Mouse (Mus musculus): ENCODE results near the gene Iqcn. TPM values are rescaled to one million over a fixed set of nuclear protein-coding genes. Genes with fewer than 3 reads are reported as not detected.
A peak's percentile ranks its signal among the peaks of the same experiment; 100 is the strongest.

Gene Iqcn
- polyA plus RNA-seq, 1 experiment from 2014 or later: 0.07 TPM

GRCm38 (mm10) chr8:70720739-70721138 lies 17.5 kb downstream of the Iqcn start:
- ATAC-seq (ENCODE audit: insufficient number of reproducible peaks, insufficient read depth, low FRiP score, low TSS enrichment, low read depth): no peak
- Histone ChIP-seq H3K4me2 (no peak overlapping the region), H3K9ac (no peak overlapping the region), H3K36me3 (no peaks in the 10 kb centered on the region), H3K9me3 (no peaks in the 10 kb centered on the region), H3K4me3 (no peak overlapping the region), H3K27ac (no peak overlapping the region), H3K27me3 (peaks cover 4% of the 10 kb centered on the region), H3K4me1 (no peaks in the 10 kb centered on the region)
- WGBS: 4% methylated on average over 3 of the region's 3 CpGs

DNA sequence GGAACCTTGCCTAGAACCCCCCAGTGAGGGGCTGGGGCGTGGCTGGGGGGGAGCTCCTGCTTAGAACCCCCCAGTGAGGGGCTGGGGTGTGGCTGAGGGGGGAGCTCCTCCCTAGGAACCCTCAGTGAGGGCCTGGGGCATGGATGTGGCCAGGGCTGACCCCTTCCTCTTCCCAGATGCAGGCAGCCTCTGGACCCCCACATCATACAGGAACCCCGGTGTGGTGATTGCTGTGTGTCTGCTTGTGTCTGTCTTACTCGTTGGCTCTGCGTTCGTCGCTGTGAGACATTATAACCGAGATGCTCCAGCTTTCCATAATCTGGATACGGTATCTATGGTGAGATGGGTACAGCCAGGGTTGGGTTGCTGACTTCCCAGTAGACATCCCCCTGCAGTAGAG lies 18.3 kb downstream of the Iqcn start:
- WGBS: 84% methylated on average over 8 of the region's 8 CpGs
- Histone ChIP-seq H3K9me3 (no peaks in the 10 kb centered on the region), H3K9ac (no peak overlapping the region), H3K4me1 (0 out of 2 replicates have a peak, but pooled peaks cover 3% of the 10 kb centered on the region), H3K27me3 (peaks cover 12% of the 10 kb centered on the region), H3K4me3 (no peak overlapping the region), H3K27ac (no peak overlapping the region), H3K36me3 (no peaks in the 10 kb centered on the region), H3K4me2 (no peak overlapping the region)
- ATAC-seq (ENCODE audit: insufficient number of reproducible peaks, insufficient read depth, low FRiP score, low TSS enrichment, low read depth): no peak

GRCm38 (mm10) chr8:70723486-70724210 lies 20.4 kb downstream of the Iqcn start, which contains the start of gene Pde4c:
Gene Pde4c (plus strand): TSS chr8:70723720.
- Histone ChIP-seq H3K4me3 (no peak within 1 kb of the TSS), H3K27ac (no peak within 1 kb of the TSS), H3K27me3 (peaks cover 32% of the 10 kb centered on the region), H3K36me3 (no peaks in the 10 kb centered on the region), H3K4me1 (0 out of 2 replicates have a peak, but pooled peaks cover 3% of the 10 kb centered on the region), H3K9ac (no peak within 1 kb of the TSS), H3K9me3 (no peaks in the 10 kb centered on the region), H3K4me2 (no peak within 1 kb of the TSS)
- 0 out of 2 replicates have a peak, but pooled peaks have one; percentile 18 for ATAC-seq (ENCODE audit: insufficient number of reproducible peaks, insufficient read depth, low FRiP score, low TSS enrichment, low read depth)
- 60% methylated on average over 7 of the region's 7 CpGs for WGBS

DNA sequence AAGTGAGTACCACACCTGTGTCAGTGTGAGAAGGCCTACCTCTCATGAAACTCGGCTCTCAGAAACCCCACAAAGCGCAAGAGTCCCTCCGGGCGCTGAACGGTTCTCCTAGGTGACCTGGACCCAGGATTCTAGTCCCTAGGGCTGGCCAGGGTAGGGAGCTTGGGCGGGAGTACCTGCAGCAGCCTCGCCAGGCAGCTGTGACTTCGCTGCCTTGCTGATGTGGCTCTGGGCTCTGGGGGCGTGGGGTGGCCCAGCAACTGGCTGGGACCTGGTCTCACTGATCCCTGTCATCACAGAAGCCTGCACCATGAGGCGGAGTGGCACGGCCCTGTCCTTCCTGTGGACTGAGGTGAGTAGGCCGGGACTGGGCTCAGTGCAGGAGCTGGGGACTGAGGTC lies 21.0 kb downstream of the Iqcn start:
- H3K36me3 ChIP-seq: no peaks in the 10 kb centered on the region
- 77% methylated on average over 12 of the region's 12 CpGs for WGBS
- H3K27me3 ChIP-seq: peaks cover 37% of the 10 kb centered on the region
- H3K9me3 ChIP-seq: no peaks in the 10 kb centered on the region
- H3K4me2 ChIP-seq: no peak overlapping the region
- 0 out of 2 replicates have a peak, but pooled peaks cover 3% of the 10 kb centered on the region for H3K4me1 ChIP-seq
- ATAC-seq (ENCODE audit: insufficient number of reproducible peaks, insufficient read depth, low FRiP score, low TSS enrichment, low read depth): no peak
- H3K9ac ChIP-seq: no peak overlapping the region
- H3K27ac ChIP-seq: no peak overlapping the region
- no peak overlapping the region for H3K4me3 ChIP-seq

GRCm38 (mm10) chr8:70725792-70726447 lies 22.7 kb downstream of the Iqcn start:
- 23% methylated on average over 14 of the region's 14 CpGs for WGBS
- peaks cover 54% of the 10 kb centered on the region for H3K27me3 ChIP-seq
- H3K27ac ChIP-seq: no peak overlapping the region
- no peaks in the 10 kb centered on the region for H3K36me3 ChIP-seq
- ATAC-seq (ENCODE audit: insufficient number of reproducible peaks, insufficient read depth, low FRiP score, low TSS enrichment, low read depth): no peak
- peaks cover 11% of the 10 kb centered on the region for H3K4me1 ChIP-seq
- no peak overlapping the region for H3K4me2 ChIP-seq
- H3K9me3 ChIP-seq: no peaks in the 10 kb centered on the region
- no peak overlapping the region for H3K4me3 ChIP-seq
- H3K9ac ChIP-seq: no peak overlapping the region

DNA sequence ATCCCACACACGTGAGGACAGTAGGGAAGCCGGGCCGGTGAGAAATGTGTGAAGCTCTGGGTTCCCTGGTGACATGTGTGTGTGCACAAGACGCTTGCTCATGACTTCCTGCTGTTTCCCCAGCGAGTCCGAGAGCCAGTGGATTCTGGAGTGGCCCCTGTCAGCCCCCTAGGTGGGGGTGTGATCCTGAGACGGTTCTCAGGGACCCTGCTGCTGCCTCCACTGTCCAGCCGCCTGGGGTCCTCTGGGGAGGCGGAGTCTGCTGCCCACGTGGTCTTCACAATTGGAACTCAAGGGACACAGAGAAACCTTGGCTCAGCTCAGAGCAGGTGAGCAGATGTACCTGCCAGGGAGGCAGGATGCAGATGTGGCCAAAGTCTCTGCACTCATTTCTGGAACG lies 23.5 kb downstream of the Iqcn start:
- no peaks in the 10 kb centered on the region for H3K36me3 ChIP-seq
- H3K9ac ChIP-seq: no peak overlapping the region
- peaks cover 11% of the 10 kb centered on the region for H3K4me1 ChIP-seq
- H3K9me3 ChIP-seq: no peaks in the 10 kb centered on the region
- no peak overlapping the region for H3K4me2 ChIP-seq
- peaks cover 60% of the 10 kb centered on the region for H3K27me3 ChIP-seq
- no peak overlapping the region for H3K4me3 ChIP-seq
- 44% methylated on average over 11 of the region's 11 CpGs for WGBS
- H3K27ac ChIP-seq: no peak overlapping the region
- ATAC-seq (ENCODE audit: insufficient number of reproducible peaks, insufficient read depth, low FRiP score, low TSS enrichment, low read depth): no peak

- Histone ChIP-seq H3K4me1 (peaks cover 11% of the 10 kb centered on the region), H3K27me3 (peaks cover 70% of the 10 kb centered on the region), H3K9ac (peak overlapping the region; percentile 52; the same call in 1 of the 2 replicates), H3K4me2 (peak overlapping the region; percentile 63), H3K4me3 (peak overlapping the region; percentile 37), H3K36me3 (no peaks in the 10 kb centered on the region), H3K27ac (no peak overlapping the region), H3K9me3 (no peaks in the 10 kb centered on the region)
- 3% methylated on average over 34 of the region's 34 CpGs for WGBS
- ATAC-seq (ENCODE audit: insufficient number of reproducible peaks, insufficient read depth, low FRiP score, low TSS enrichment, low read depth): no peak
Observed at GRCm38 (mm10) chr8:70729808-70730475, 26.7 kb downstream of the Iqcn start.

- ATAC-seq (ENCODE audit: insufficient number of reproducible peaks, insufficient read depth, low FRiP score, low TSS enrichment, low read depth): no peak
- H3K4me1 ChIP-seq: peaks cover 9% of the 10 kb centered on the region
- no peaks in the 10 kb centered on the region for H3K9me3 ChIP-seq
- no peak overlapping the region for H3K9ac ChIP-seq
- no peak overlapping the region for H3K4me2 ChIP-seq
- H3K4me3 ChIP-seq: no peak overlapping the region
- H3K27ac ChIP-seq: no peak overlapping the region
- H3K36me3 ChIP-seq: no peaks in the 10 kb centered on the region
- 88% methylated on average over 4 of the region's 4 CpGs for WGBS
- H3K27me3 ChIP-seq: peaks cover 64% of the 10 kb centered on the region
Observed at GRCm38 (mm10) chr8:70730956-70731355, 27.7 kb downstream of the Iqcn start.

DNA sequence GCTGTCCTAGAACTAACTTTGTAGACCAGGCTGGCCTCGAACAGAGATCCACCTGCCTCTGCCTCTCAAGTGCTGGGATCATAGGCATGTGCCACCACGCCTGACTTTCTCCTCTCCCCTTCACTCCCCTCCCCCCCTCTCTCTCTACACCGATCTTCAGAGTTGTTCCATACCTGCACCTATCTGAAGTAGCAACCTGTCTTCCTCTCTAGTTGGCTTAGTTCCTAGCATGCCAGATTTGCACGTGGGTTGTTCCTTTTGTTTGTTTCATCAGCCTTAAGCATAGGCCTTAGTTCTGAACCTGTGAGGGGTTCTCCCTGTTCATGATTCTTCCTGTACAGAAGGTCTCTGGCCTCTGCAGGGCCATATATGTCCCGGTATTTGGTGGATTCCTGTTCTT lies 34.4 kb downstream of the Iqcn start:
- no peak overlapping the region for H3K27ac ChIP-seq
- H3K4me1 ChIP-seq: no peaks in the 10 kb centered on the region
- WGBS: 67% methylated on average over 5 of the region's 5 CpGs
- H3K9me3 ChIP-seq: no peaks in the 10 kb centered on the region
- no peak overlapping the region for H3K4me2 ChIP-seq
- H3K36me3 ChIP-seq: no peaks in the 10 kb centered on the region
- no peak overlapping the region for H3K9ac ChIP-seq
- ATAC-seq (ENCODE audit: insufficient number of reproducible peaks, insufficient read depth, low FRiP score, low TSS enrichment, low read depth): no peak
- no peak overlapping the region for H3K4me3 ChIP-seq
- H3K27me3 ChIP-seq: peaks cover 49% of the 10 kb centered on the region

DNA sequence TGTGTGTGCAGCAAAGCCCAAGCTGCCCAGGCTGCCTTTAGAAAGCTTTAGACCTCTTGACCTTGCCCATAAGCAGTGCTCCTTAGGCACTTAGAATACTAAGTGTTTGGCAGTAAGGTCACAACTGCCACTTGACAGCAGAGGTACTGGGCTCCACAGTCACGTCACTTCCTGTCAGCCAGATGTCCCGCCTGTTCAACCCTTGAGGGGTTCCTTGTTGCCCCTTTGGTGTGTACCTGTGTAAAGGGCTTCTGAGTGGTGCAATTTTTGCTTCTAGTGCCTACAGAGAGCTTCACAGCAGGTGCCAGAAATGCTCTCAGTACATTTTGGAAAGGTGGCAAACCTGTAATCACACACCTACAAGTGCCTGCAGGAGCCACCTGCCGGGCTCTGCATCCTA lies 35.0 kb downstream of the Iqcn start:
- H3K27ac ChIP-seq: no peak overlapping the region
- H3K9me3 ChIP-seq: no peaks in the 10 kb centered on the region
- H3K27me3 ChIP-seq: peaks cover 54% of the 10 kb centered on the region
- peaks cover 4% of the 10 kb centered on the region for H3K4me1 ChIP-seq
- H3K36me3 ChIP-seq: no peaks in the 10 kb centered on the region
- H3K4me2 ChIP-seq: no peak overlapping the region
- ATAC-seq (ENCODE audit: insufficient number of reproducible peaks, insufficient read depth, low FRiP score, low TSS enrichment, low read depth): no peak
- no peak overlapping the region for H3K4me3 ChIP-seq
- no peak overlapping the region for H3K9ac ChIP-seq
- 58% methylated on average over 3 of the region's 3 CpGs for WGBS

DNA sequence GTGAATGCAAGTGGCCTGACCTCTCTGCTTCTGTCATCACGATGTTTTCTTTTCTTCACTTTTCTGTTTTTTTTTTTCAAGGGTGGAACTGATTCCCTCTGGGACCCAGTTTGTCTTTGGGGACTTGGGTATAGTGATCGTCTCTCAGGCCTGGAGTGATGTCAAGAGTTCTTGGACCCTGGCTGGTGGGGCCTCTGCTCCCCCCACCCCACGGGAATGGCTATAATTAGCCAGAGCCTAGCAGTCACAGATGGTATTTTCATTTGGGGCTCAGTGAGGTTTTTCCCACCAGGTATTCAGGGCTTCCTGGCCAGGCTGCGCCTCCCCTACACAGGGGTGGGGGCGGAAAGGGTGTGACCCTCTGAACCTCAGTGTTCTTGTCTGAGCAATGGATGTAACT lies 38.4 kb downstream of the Iqcn start:
- Histone ChIP-seq H3K4me1 (peaks cover 17% of the 10 kb centered on the region), H3K27me3 (peaks cover 89% of the 10 kb centered on the region), H3K4me3 (no peak overlapping the region), H3K9me3 (no peaks in the 10 kb centered on the region), H3K27ac (no peak overlapping the region), H3K36me3 (no peaks in the 10 kb centered on the region), H3K4me2 (no peak overlapping the region), H3K9ac (no peak overlapping the region)
- no peak for ATAC-seq (ENCODE audit: insufficient number of reproducible peaks, insufficient read depth, low FRiP score, low TSS enrichment, low read depth)
- 49% methylated on average over 5 of the region's 5 CpGs for WGBS
